Mouse (Mus musculus) lung, adult 2 months (tissue): ENCODE measurements around the gene Rnf141. TPM values are rescaled to one million over a fixed set of nuclear protein-coding genes. Genes with fewer than 3 reads are reported as not detected.

ENCODE experiments used
- DNase-seq: peaks from one replicate; pipeline ENCODE4 v3.0.0; 2022
- H3K4me1 ChIP-seq: fragments of 200-500 bp; 2 replicates; pipeline ENCODE4 v1.6.1; 2011; ENCODE audit warnings: low read length; ENCODE audit not compliant: control insufficient read depth, insufficient read depth
- H3K4me3 ChIP-seq: fragments of 200-500 bp; replicated peaks from 2 replicates; pipeline ENCODE3; 2011; ENCODE audit warnings: low read depth, mild to moderate bottlenecking, control low read depth, low read length; ENCODE audit errors: extremely low read depth
- CTCF ChIP-seq: fragments of 200-500 bp; IDR thresholded peaks from 2 replicates; pipeline ENCODE4 v1.5.1; 2011; ENCODE audit warnings: mild to moderate bottlenecking, low read length, control low read depth; ENCODE audit not compliant: insufficient read depth
- POLR2A ChIP-seq: fragments of 200-500 bp; IDR thresholded peaks from 2 replicates; pipeline ENCODE4 v1.6.1; 2011; ENCODE audit warnings: low read depth, mild to moderate bottlenecking, control low read depth, low read length, borderline replicate concordance; ENCODE audit errors: extremely low read depth
- WGBS: fragments of 180-500 bp; shearing (Covaris S2); methylation state at CpG from one replicate; pipeline ENCODE4 v1.1.7; 2018; 5-methylcytosine and 5-hydroxymethylcytosine counted together
- polyA plus RNA-seq: library from polyadenylated mRNA; depleted of rRNA; stranded (reverse); fragments of >200 nt; gene quantifications from 2 replicates; pipeline ENCODE4 v1.2.3, GENCODE M21; 2012; rRNA removed

The Rnf141 gene
- polyA plus RNA-seq: 36.3 and 53.1 TPM in 2 replicates

DNA sequence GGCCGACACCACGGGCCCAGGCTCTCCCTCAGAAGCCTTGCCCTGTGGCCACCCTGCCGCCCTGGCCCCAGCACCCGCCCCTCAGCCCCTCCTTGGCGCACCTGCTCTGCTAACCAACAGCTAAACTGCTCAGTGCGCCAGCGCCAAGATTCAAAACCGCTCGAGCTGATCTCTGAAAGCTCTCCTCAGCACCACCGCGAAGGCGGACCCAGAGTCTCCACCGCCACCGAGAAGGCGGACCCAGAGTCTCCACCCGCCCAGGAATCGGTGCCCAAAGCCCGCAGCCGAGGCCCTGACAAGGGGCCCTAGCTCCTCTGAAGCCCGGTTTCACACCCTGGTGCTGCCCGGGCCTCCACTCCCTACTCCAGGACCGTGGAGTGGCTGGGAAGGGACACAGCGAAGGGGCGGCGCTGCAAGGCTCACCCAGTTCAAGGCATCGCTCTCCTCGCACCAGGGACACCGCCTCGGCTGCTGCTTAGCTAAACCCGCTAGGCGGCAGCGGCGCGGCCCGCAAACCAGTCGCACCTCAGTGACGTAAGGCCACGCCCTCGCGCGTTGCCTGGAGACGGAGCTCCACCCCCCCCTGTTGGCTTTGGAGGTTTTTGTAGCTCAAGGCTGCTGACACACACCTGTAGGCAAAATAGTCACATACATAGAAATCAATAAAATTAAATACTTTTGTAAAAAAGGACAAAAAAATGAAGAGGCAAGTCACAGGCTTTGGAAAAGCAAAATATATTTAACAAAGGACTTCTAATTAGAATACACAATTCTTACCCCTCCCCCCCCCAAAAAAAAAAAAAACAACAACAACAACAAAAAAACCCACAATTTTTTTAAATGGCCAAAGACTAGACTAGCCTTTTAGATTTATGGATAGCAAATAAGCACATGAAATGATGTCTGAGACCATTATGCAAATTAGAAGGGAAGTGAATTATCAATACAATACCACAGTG, at the start of gene Rnf141:
Gene Rnf141 (minus strand): TSS at position 542 of the 959 bp plus-strand sequence.
- under 1% methylated on average over 42 of the region's 42 CpGs for WGBS
- peak; percentile 91 for DNase-seq
- Histone ChIP-seq H3K4me3 (peak within 1 kb of the TSS; percentile 83), H3K4me1 (peaks cover 12% of the 10 kb centered on the region; the same call in 1 of the 2 replicates)
- TF ChIP-seq CTCF (0 out of 2 replicates have a peak, but pooled peaks have one; percentile 29), POLR2A (peak; percentile 96)

GRCm38 (mm10) chr7:110891501-110891986, 47.3 kb upstream of the Rnf141 start:
- WGBS: 54% methylated on average over 9 of the region's 9 CpGs
- DNase-seq: peak; percentile 39
- Histone ChIP-seq H3K4me3 (no peak overlapping the region), H3K4me1 (peaks cover 24% of the 10 kb centered on the region)
- TF ChIP-seq POLR2A (no peak), CTCF (no peak)

DNA sequence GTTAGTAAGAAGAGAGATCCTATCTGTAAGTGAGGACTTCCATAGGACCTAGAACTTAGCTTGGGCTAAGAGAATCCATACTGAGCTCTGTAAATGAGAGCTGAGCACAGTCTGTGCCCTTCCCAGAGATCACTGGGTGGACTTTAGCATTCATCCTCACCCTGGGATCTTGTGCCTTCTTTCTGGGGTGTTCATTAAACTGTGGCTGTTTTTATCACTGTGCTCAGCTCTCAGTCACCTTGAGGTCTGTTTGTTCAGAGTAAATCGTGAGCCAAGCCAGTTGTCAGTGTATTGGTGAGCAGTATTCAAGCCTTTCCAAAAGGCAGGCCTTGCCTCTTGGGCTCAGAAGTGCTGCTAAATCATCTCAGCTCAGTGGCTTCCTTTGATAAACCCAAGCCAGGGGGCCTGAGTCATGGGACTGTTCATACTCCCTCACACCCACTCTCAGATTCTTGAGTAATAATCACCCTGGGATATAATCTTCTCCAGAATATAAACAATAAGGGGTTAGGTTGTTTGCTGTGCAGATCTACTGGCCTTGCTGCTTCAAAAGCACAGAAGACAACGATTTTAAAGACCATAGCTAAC, 37.6 kb upstream of the Rnf141 start:
- Histone ChIP-seq H3K4me1 (peaks cover 3% of the 10 kb centered on the region), H3K4me3 (no peak overlapping the region)
- no peak for DNase-seq
- no peak for TF ChIP-seq POLR2A
- no peak for TF ChIP-seq CTCF
- WGBS: 69% methylated on average over 2 of the region's 2 CpGs

- H3K4me3 ChIP-seq: no peak overlapping the region
These were observed 33.8 kb upstream of the Rnf141 start for GRCm38 (mm10) chr7:110878028-110878427.

DNA sequence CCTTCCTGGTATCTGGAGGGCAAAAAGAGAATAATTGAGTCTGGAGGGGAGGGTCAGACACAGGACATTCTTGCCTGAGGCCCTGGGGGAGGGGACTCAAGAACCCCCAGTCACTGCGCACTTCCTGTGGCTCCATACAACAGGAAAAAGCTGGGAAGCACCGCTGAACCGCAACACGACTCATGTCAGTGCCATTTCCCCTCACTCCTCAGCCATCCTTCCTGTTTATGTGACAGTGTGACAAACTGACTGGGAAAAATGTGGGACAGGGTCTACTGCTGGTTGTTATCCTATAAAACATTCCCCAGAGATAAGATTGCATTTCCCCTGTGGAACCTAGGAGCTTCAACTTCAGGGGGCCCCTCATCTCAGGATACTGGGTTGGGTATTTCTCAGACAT, 32.7 kb upstream of the Rnf141 start:
- H3K4me3 ChIP-seq: no peak overlapping the region
- WGBS: 38% methylated on average over 4 of the region's 4 CpGs
- H3K4me1 ChIP-seq: peaks cover 3% of the 10 kb centered on the region
- TF ChIP-seq CTCF: no peak
- TF ChIP-seq POLR2A: no peak
- no peak for DNase-seq

More at GRCm38 (mm10) chr7:110878028-110878427, 33.8 kb upstream of the Rnf141 start:
- H3K4me1 ChIP-seq: peaks cover 3% of the 10 kb centered on the region
- TF ChIP-seq CTCF: no peak
- WGBS: 72% methylated on average over 4 of the region's 4 CpGs
- DNase-seq: no peak

DNA sequence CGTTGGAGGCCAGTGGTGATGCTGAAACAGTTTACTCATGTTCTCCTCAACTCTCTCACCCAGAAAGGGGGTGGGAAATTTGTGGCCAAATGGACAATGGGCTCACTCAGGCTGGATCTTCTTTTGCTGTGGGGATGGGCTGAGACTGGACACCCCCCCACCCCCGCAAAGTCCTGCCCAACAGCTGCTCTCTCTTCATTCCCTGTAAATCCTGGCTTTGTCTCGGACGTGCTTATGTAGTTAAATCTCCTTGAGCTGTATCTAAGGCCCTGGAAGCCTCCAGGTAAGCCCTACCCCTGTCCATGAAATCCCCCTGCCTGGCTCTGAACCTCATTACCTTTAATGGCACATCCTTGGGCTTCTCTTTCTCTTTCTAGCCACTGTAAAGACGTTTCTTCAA, 24.6 kb upstream of the Rnf141 start:
- no peak for DNase-seq
- WGBS: 91% methylated on average over 5 of the region's 5 CpGs
- peaks cover 9% of the 10 kb centered on the region for H3K4me1 ChIP-seq
- no peak for TF ChIP-seq CTCF
- TF ChIP-seq POLR2A: no peak
- no peak overlapping the region for H3K4me3 ChIP-seq

GRCm38 (mm10) chr7:110867116-110867515, 22.9 kb upstream of the Rnf141 start:
- DNase-seq: no peak
- H3K4me1 ChIP-seq: peaks cover 9% of the 10 kb centered on the region
- 95% methylated on average over 6 of the region's 6 CpGs for WGBS
- no peak overlapping the region for H3K4me3 ChIP-seq
- TF ChIP-seq CTCF (no peak), POLR2A (no peak)

- TF ChIP-seq POLR2A (no peak), CTCF (no peak)
- DNase-seq: no peak
- peaks cover 9% of the 10 kb centered on the region for H3K4me1 ChIP-seq
- WGBS: 48% methylated on average over 3 of the region's 3 CpGs
- no peak overlapping the region for H3K4me3 ChIP-seq
These were observed 21.8 kb upstream of the Rnf141 start for GRCm38 (mm10) chr7:110866021-110866420.

DNA sequence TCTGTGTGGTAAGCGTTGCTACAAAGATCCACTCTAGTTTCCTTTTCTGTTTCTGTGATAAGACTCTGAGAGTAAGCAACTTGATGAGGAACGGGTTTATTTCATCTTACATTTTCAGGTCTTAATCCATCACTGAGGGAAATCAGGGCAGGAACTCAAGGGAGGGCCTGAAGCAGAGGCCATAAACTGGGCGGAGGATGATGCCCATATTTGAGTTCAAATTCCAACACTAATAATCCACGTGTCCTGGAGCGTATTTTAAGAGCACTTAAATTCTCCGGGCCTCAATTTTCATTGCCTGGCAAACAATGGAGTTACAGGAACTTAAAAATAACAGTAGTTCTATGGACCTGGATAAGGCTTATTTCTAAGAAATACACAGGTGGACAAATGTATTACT, 21.3 kb upstream of the Rnf141 start:
- Histone ChIP-seq H3K4me1 (peaks cover 9% of the 10 kb centered on the region), H3K4me3 (no peak overlapping the region)
- WGBS: 55% methylated on average over 6 of the region's 6 CpGs
- no peak for DNase-seq
- no peak for TF ChIP-seq POLR2A
- TF ChIP-seq CTCF: no peak

DNA sequence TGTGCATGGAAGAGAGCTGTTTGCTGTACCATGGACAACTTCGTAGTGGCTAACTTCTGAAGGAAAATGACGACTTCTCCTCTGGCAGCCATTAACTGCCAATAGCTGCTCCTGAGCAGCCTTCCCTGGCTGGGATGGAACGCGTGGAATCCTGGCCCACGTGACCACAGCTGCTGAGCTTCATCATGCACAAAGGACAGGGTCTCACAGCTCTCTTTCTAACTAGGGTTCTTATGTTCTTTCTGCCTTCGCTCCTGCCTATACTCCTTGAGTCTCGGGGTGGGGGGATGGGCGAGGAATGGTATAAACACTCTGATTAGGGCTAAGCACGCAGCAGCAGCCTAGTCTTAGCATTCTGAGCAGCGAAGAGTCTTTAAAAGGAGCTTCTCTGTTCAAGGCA, 20.8 kb upstream of the Rnf141 start:
- 32% methylated on average over 10 of the region's 10 CpGs for WGBS
- no peak overlapping the region for H3K4me3 ChIP-seq
- no peak for TF ChIP-seq POLR2A
- no peak for TF ChIP-seq CTCF
- H3K4me1 ChIP-seq: peaks cover 9% of the 10 kb centered on the region
- no peak for DNase-seq
